Mouse (Mus musculus) heart, embryonic 14.5 days (tissue): ENCODE results near the gene Celsr1. TPM values are rescaled to one million over a fixed set of nuclear protein-coding genes. Genes with fewer than 3 reads are reported as not detected.
A peak's percentile ranks its signal among the peaks of the same experiment; 100 is the strongest.

Experiments used
- ATAC-seq: fragments of 200-750 bp; cut with Nextera tagmentation; 2 replicates; pipeline ENCODE4 v1.8.0; 2017; ENCODE audit warnings: low read depth, moderate TSS enrichment; ENCODE audit not compliant: insufficient number of reproducible peaks, insufficient read depth, low FRiP score
- H3K27ac ChIP-seq, 2 experiments: fragments of 200-500 bp in 1 of 2; fragments of 300-500 bp in 1 of 2; sonication (generic) in 1 of 2; replicated peaks in 1 of 2; 2 replicates each; pipeline ENCODE4 v1.5.1; 2012 to 2014; ENCODE audit warnings: low read depth in 2 of 2, low read length in 2 of 2, control low read depth in 1 of 2, mild to moderate bottlenecking in 1 of 2, mixed read lengths in 1 of 2; ENCODE audit not compliant: control insufficient read depth in 1 of 2, insufficient read depth in 1 of 2
- H3K27me3 ChIP-seq: fragments of 300-500 bp; sonication (generic); 2 replicates; pipeline ENCODE4 v1.6.1; 2014; ENCODE audit warnings: mild to moderate bottlenecking, low read length, control low read depth; ENCODE audit not compliant: control insufficient read depth, insufficient read depth
- H3K36me3 ChIP-seq: fragments of 300-500 bp; sonication (generic); 2 replicates; pipeline ENCODE4 v1.6.1; 2014; ENCODE audit warnings: mild to moderate bottlenecking, control low read depth, low read length, mixed read lengths; ENCODE audit not compliant: control insufficient read depth, insufficient read depth
- H3K4me1 ChIP-seq, 2 experiments: fragments of 200-500 bp in 1 of 2; fragments of 300-500 bp in 1 of 2; sonication (generic) in 1 of 2; 2 replicates each; pipeline ENCODE4 v1.6.1; 2012 to 2014; ENCODE audit warnings: low read length in 2 of 2, control low read depth in 1 of 2, mixed read lengths in 1 of 2; ENCODE audit not compliant: control insufficient read depth in 2 of 2, insufficient read depth in 2 of 2
- H3K4me2 ChIP-seq: fragments of 300-500 bp; sonication (generic); 2 replicates; pipeline ENCODE4 v1.6.1; 2014; ENCODE audit warnings: mild to moderate bottlenecking, low read length
- H3K4me3 ChIP-seq, 2 experiments: fragments of 200-500 bp in 1 of 2; fragments of 300-500 bp in 1 of 2; sonication (generic) in 1 of 2; 2 replicates each; pipeline ENCODE4 v1.5.1; 2012 to 2014; ENCODE audit warnings: low read length in 2 of 2, mild to moderate bottlenecking in 2 of 2, control low read depth in 1 of 2, low read depth in 1 of 2, moderate library complexity in 1 of 2; ENCODE audit not compliant: control insufficient read depth in 1 of 2, insufficient read depth in 1 of 2
- H3K9ac ChIP-seq: fragments of 300-500 bp; sonication (generic); 2 replicates; pipeline ENCODE4 v1.6.1; 2014; ENCODE audit warnings: mild to moderate bottlenecking, low read length
- H3K9me3 ChIP-seq: fragments of 300-500 bp; sonication (generic); 2 replicates; pipeline ENCODE4 v1.6.1; 2016; ENCODE audit warnings: low read length, control low read depth; ENCODE audit not compliant: control insufficient read depth
- WGBS: fragments of 180-500 bp; shearing (Covaris S2); extraction: QIAGEN DNeasy Blood & Tissue Kit; methylation state at CpG from one replicate; pipeline ENCODE4 v1.1.7; 2014; 5-methylcytosine and 5-hydroxymethylcytosine counted together
- polyA plus RNA-seq: library from polyadenylated mRNA; unstranded; fragments of >200 nt; fragmentation: Nextera tagmentation; extraction: Ambion mirVana; gene quantifications from 2 replicates; pipeline ENCODE4 v1.2.1, GENCODE M21; 2014

Gene Celsr1
- polyA plus RNA-seq, 1 experiment from 2014 or later = 3.1 TPM

- Histone ChIP-seq H3K4me3 (no peak overlapping the region), H3K36me3 (no peaks in the 10 kb centered on the region), H3K27ac (peak overlapping the region; percentile 77 to 81), H3K4me1 (peaks cover 21 to 26% of the 10 kb centered on the region in 2 experiments), H3K27me3 (no peaks in the 10 kb centered on the region), H3K9me3 (no peaks in the 10 kb centered on the region), H3K9ac (peak overlapping the region; percentile 42; the same call in 1 of the 2 replicates), H3K4me2 (peak overlapping the region; percentile 13; the same call in 1 of the 2 replicates)
- ATAC-seq = peak; percentile 83
- 27% methylated on average over 3 of the region's 3 CpGs for WGBS
These were observed 63.8 kb downstream of the Celsr1 start for GRCm38 (mm10) chr15:85969707-85970153.

DNA sequence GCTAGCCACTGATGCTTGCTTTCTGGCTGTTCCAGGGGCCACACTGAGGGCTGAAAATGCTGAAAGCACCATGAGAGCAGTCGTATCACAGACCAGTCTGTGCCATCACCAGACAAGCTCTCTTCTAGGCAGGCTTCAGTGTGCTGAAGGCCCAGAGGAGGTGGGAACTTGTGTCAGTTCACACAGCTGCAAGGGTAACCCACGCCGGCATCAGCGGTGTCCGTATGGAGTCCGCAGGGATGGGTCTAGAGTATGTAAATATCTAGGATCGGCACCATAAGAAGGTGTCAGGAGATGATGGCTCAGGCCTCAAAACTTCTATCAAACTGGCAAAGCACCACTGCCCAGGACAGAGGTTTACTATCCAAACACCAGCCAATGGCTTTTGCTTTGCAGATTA lies 64.3 kb downstream of the Celsr1 start:
- no peaks in the 10 kb centered on the region for H3K9me3 ChIP-seq
- H3K4me3 ChIP-seq = no peak overlapping the region
- H3K36me3 ChIP-seq = no peaks in the 10 kb centered on the region
- H3K27me3 ChIP-seq = no peaks in the 10 kb centered on the region
- H3K4me2 ChIP-seq = no peak overlapping the region
- no peak; the same call in 1 of the 2 replicates for ATAC-seq
- no peak overlapping the region; the same call in 1 of the 2 replicates for H3K9ac ChIP-seq
- peaks cover 18 to 22% of the 10 kb centered on the region in 2 experiments for H3K4me1 ChIP-seq
- WGBS = 87% methylated on average over 7 of the region's 7 CpGs
- peak overlapping the region; percentile 37 to 74; a peak in 3 of 4 replicates for H3K27ac ChIP-seq

DNA sequence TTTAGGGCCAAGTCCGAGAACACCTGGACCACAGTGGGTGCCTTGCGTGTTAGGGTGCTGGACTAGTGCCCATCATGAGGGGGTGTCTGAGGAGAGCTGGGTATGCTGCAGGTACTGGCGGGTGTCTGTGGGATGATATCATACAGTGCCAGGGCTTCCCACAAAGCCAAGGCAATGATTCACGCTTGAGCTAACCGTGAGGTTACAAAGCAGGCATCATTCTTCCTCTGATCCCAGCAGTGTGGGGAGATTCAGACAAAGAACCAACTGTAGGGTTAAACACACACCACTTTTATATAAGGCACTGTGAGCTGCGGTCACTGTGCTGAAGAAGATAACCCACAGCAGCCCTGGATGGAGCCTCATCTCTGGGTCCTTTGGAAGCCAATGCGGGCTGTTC lies 67.5 kb downstream of the Celsr1 start:
- Histone ChIP-seq H3K9ac (no peak overlapping the region), H3K4me2 (no peak overlapping the region), H3K27me3 (no peaks in the 10 kb centered on the region), H3K36me3 (no peaks in the 10 kb centered on the region), H3K4me3 (no peak overlapping the region), H3K4me1 (peaks cover 15 to 20% of the 10 kb centered on the region in 2 experiments), H3K27ac (no peak overlapping the region), H3K9me3 (no peaks in the 10 kb centered on the region)
- WGBS = 89% methylated on average over 7 of the region's 7 CpGs
- no peak for ATAC-seq

GRCm38 (mm10) chr15:85963279-85963840 lies 70.2 kb downstream of the Celsr1 start:
- WGBS = 76% methylated on average over 8 of the region's 8 CpGs
- no peak for ATAC-seq
- no peak overlapping the region for H3K4me3 ChIP-seq

GRCm38 (mm10) chr15:85962691-85963090 lies 70.9 kb downstream of the Celsr1 start:
- Histone ChIP-seq H3K4me2 (no peak overlapping the region), H3K4me3 (no peak overlapping the region), H3K36me3 (0 out of 2 replicates have a peak, but pooled peaks cover 6% of the 10 kb centered on the region), H3K9me3 (no peaks in the 10 kb centered on the region), H3K27ac (no peak overlapping the region), H3K4me1 (peaks cover 0 to 5% of the 10 kb centered on the region in 2 experiments; a peak in 1 of 4 replicates), H3K27me3 (no peaks in the 10 kb centered on the region), H3K9ac (no peak overlapping the region)
- WGBS = 90% methylated on average over 8 of the region's 8 CpGs
- ATAC-seq = no peak

More at GRCm38 (mm10) chr15:85963279-85963840, 70.2 kb downstream of the Celsr1 start:
- no peaks in the 10 kb centered on the region for H3K9me3 ChIP-seq
- H3K27me3 ChIP-seq = no peaks in the 10 kb centered on the region
- H3K27ac ChIP-seq = no peak overlapping the region
- H3K36me3 ChIP-seq = 0 out of 2 replicates have a peak, but pooled peaks cover 6% of the 10 kb centered on the region
- no peak overlapping the region for H3K4me2 ChIP-seq
- H3K4me1 ChIP-seq = peaks cover 0 to 5% of the 10 kb centered on the region in 2 experiments; a peak in 1 of 4 replicates
- no peak overlapping the region for H3K9ac ChIP-seq

DNA sequence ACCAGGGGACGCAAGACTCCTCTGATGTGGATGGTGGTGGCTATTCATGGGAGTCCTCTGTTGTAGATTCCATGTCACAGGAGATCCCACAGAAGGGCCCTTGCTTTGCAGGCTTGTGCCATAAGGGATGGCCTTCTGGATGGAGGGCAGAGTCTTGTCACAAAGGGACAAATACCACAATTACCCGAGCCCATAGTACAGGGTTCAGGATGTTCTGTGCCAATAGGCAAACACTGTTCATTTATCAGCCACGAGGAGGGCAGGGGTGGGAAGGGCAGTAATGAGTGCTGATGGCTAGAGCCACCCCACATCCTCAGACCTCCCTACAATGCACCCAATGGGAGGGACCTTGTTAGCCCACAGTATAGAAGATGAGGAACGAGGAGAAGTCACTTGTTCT lies 71.9 kb downstream of the Celsr1 start:
- Histone ChIP-seq H3K36me3 (0 out of 2 replicates have a peak, but pooled peaks cover 6% of the 10 kb centered on the region), H3K4me3 (no peak overlapping the region), H3K9me3 (no peaks in the 10 kb centered on the region), H3K9ac (no peak overlapping the region), H3K4me2 (no peak overlapping the region), H3K27me3 (no peaks in the 10 kb centered on the region), H3K27ac (no peak overlapping the region), H3K4me1 (peaks cover 0 to 5% of the 10 kb centered on the region in 2 experiments; a peak in 1 of 4 replicates)
- WGBS = 70% methylated on average over 4 of the region's 4 CpGs
- no peak for ATAC-seq

GRCm38 (mm10) chr15:85961131-85961530 lies 72.4 kb downstream of the Celsr1 start:
- Histone ChIP-seq H3K9ac (no peak overlapping the region), H3K36me3 (0 out of 2 replicates have a peak, but pooled peaks cover 6% of the 10 kb centered on the region), H3K4me1 (peaks cover 0 to 5% of the 10 kb centered on the region in 2 experiments; a peak in 1 of 4 replicates), H3K4me2 (no peak overlapping the region), H3K4me3 (no peak overlapping the region), H3K9me3 (no peaks in the 10 kb centered on the region), H3K27me3 (no peaks in the 10 kb centered on the region), H3K27ac (no peak overlapping the region)
- ATAC-seq = no peak
- 71% methylated on average over 7 of the region's 7 CpGs for WGBS
